Mouse (Mus musculus): ENCODE results near the gene Tulp4.
"Not testable (repeated sequence)": the region's sequence is repeated elsewhere in the genome, so short reads cannot be mapped to it uniquely, and the experiment has no call there.

DNA sequence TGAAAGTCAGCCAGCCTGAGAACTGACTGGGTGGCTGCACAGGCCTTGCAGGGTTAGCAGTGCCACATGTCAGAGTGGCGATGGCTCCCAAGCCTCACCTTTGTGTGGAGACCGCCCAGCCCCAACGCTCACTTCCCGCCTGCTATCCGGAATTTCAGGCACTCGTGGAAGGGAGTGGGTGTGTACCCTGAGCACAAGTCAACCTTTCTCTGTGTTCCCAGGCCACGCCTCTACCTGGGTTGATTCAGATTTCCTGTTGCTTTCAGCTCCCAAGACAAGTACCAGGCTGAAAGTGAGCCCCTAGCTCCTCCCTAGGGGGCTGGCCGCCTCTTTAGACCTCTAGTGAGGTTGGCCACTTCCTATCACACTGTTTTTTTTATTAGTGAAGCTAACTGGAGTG, 173.0 kb downstream of the Tulp4 start:
- TF ChIP-seq POLR2A (IDR thresholded peaks at IDR 0.05; ENCODE audit: insufficient read length, low read depth); TCF12 (IDR thresholded peaks at IDR 0.05; ENCODE audit: insufficient read depth, poor library complexity, severe bottlenecking): not testable (repeated sequence)

Measured in myocyte (in vitro differentiated cells).